Mouse (Mus musculus): ENCODE data around the gene Sox18. TPM values are rescaled to one million over a fixed set of nuclear protein-coding genes. Genes with fewer than 3 reads are reported as not detected.
A peak's percentile ranks its signal among the peaks of the same experiment; 100 is the strongest.

The Sox18 gene
- polyA plus RNA-seq, 1 experiment, result 0.06 TPM

- H3K79me2 ChIP-seq (ENCODE audit: control insufficient read depth, insufficient read depth), result no peaks in the 10 kb centered on the region
- peaks cover 39% of the 10 kb centered on the region for H3K27me3 ChIP-seq (ENCODE audit: control insufficient read depth, insufficient read depth, insufficient read length)
- H3K79me3 ChIP-seq (ENCODE audit: low read depth), result no peaks in the 10 kb centered on the region
- TF ChIP-seq FOSL1 (IDR thresholded peaks at IDR 0.05; ENCODE audit: insufficient read depth, low read length, poor library complexity, severe bottlenecking), result no peak
- no peak for TF ChIP-seq CTCF (IDR thresholded peaks at IDR 0.05; ENCODE audit: control insufficient read depth, insufficient read depth, insufficient read length)
- H3K4me3 ChIP-seq (ENCODE audit: insufficient read depth, poor library complexity, severe bottlenecking), result no peak overlapping the region
- no peak overlapping the region for H3ac ChIP-seq (ENCODE audit: control insufficient read depth, insufficient read length, low read depth)
- H3K36me3 ChIP-seq (ENCODE audit: control insufficient read depth, insufficient read depth), result no peaks in the 10 kb centered on the region
Measured at GRCm38 (mm10) chr2:181670913-181671311, 528 bp downstream of the Sox18 start.

GRCm38 (mm10) chr2:181670285-181670912 lies 1.0 kb downstream of the Sox18 start:
- Histone ChIP-seq H3K4me3 (ENCODE audit: insufficient read depth, poor library complexity, severe bottlenecking) (no peak overlapping the region), H3ac (ENCODE audit: control insufficient read depth, insufficient read length, low read depth) (no peak overlapping the region), H3K36me3 (ENCODE audit: control insufficient read depth, insufficient read depth) (no peaks in the 10 kb centered on the region), H3K79me2 (ENCODE audit: control insufficient read depth, insufficient read depth) (no peaks in the 10 kb centered on the region), H3K79me3 (ENCODE audit: low read depth) (no peaks in the 10 kb centered on the region), H3K27me3 (ENCODE audit: control insufficient read depth, insufficient read depth, insufficient read length) (peaks cover 39% of the 10 kb centered on the region)
- TF ChIP-seq CTCF (IDR thresholded peaks at IDR 0.05; ENCODE audit: control insufficient read depth, insufficient read depth, insufficient read length) (no peak), MAX (IDR thresholded peaks at IDR 0.05) (no peak)

- Histone ChIP-seq H3K27me3 (ENCODE audit: control insufficient read depth, insufficient read depth, insufficient read length) (no peaks in the 10 kb centered on the region), H3K4me3 (ENCODE audit: insufficient read depth, poor library complexity, severe bottlenecking) (no peak overlapping the region), H3K36me3 (ENCODE audit: control insufficient read depth, insufficient read depth) (no peaks in the 10 kb centered on the region), H3ac (ENCODE audit: control insufficient read depth, insufficient read length, low read depth) (no peak overlapping the region), H3K79me3 (ENCODE audit: low read depth) (no peaks in the 10 kb centered on the region), H3K79me2 (ENCODE audit: control insufficient read depth, insufficient read depth) (no peaks in the 10 kb centered on the region)
- no peak for TF ChIP-seq CEBPB (IDR thresholded peaks at IDR 0.05; ENCODE audit: low read depth)
- TF ChIP-seq CTCF (IDR thresholded peaks at IDR 0.05; ENCODE audit: control insufficient read depth, insufficient read depth, insufficient read length), result no peak
- TF ChIP-seq MAX (IDR thresholded peaks at IDR 0.05), result no peak
- TF ChIP-seq MYOD1 (IDR thresholded peaks at IDR 0.05; ENCODE audit: control insufficient read depth, insufficient read length, low read depth), result no peak
Measured at GRCm38 (mm10) chr2:181663298-181663630, 8.2 kb downstream of the Sox18 start.

GRCm38 (mm10) chr2:181662620-181663297 lies 8.7 kb downstream of the Sox18 start:
- Histone ChIP-seq H3ac (ENCODE audit: control insufficient read depth, insufficient read length, low read depth) (no peak overlapping the region), H3K79me2 (ENCODE audit: control insufficient read depth, insufficient read depth) (no peaks in the 10 kb centered on the region), H3K4me3 (ENCODE audit: insufficient read depth, poor library complexity, severe bottlenecking) (no peak overlapping the region), H3K79me3 (ENCODE audit: low read depth) (no peaks in the 10 kb centered on the region), H3K27me3 (ENCODE audit: control insufficient read depth, insufficient read depth, insufficient read length) (no peaks in the 10 kb centered on the region), H3K36me3 (ENCODE audit: control insufficient read depth, insufficient read depth) (no peaks in the 10 kb centered on the region)
- no peak for TF ChIP-seq FOSL1 (IDR thresholded peaks at IDR 0.05; ENCODE audit: insufficient read depth, low read length, poor library complexity, severe bottlenecking)

GRCm38 (mm10) chr2:181659609-181660055 lies 11.8 kb downstream of the Sox18 start:
- Histone ChIP-seq H3K36me3 (ENCODE audit: control insufficient read depth, insufficient read depth) (peaks cover 20% of the 10 kb centered on the region), H3K79me3 (ENCODE audit: low read depth) (no peaks in the 10 kb centered on the region), H3K27me3 (ENCODE audit: control insufficient read depth, insufficient read depth, insufficient read length) (no peaks in the 10 kb centered on the region), H3K4me3 (ENCODE audit: insufficient read depth, poor library complexity, severe bottlenecking) (no peak overlapping the region), H3ac (ENCODE audit: control insufficient read depth, insufficient read length, low read depth) (no peak overlapping the region), H3K79me2 (ENCODE audit: control insufficient read depth, insufficient read depth) (no peaks in the 10 kb centered on the region)
- TF ChIP-seq CEBPB (IDR thresholded peaks at IDR 0.05; ENCODE audit: low read depth), result no peak
- TF ChIP-seq CTCF (IDR thresholded peaks at IDR 0.05; ENCODE audit: control insufficient read depth, insufficient read depth, insufficient read length), result peak; percentile 43
- TF ChIP-seq MYOG (IDR thresholded peaks at IDR 0.05; ENCODE audit: control insufficient read depth, extremely low read depth, insufficient read length), result no peak

GRCm38 (mm10) chr2:181658930-181659555 lies 12.4 kb downstream of the Sox18 start:
- H3ac ChIP-seq (ENCODE audit: control insufficient read depth, insufficient read length, low read depth), result no peak overlapping the region
- TF ChIP-seq MYOD1 (IDR thresholded peaks at IDR 0.05; ENCODE audit: control insufficient read depth, insufficient read length, low read depth) (no peak), CEBPB (IDR thresholded peaks at IDR 0.05; ENCODE audit: low read depth) (no peak), CTCF (IDR thresholded peaks at IDR 0.05; ENCODE audit: control insufficient read depth, insufficient read depth, insufficient read length) (no peak), USF1 (IDR thresholded peaks at IDR 0.05; ENCODE audit: low read depth) (no peak), FOSL1 (IDR thresholded peaks at IDR 0.05; ENCODE audit: insufficient read depth, low read length, poor library complexity, severe bottlenecking) (no peak), MAX (IDR thresholded peaks at IDR 0.05) (no peak), MYOG (IDR thresholded peaks at IDR 0.05; ENCODE audit: control insufficient read depth, extremely low read depth, insufficient read length) (no peak)
- H3K27me3 ChIP-seq (ENCODE audit: control insufficient read depth, insufficient read depth, insufficient read length), result no peaks in the 10 kb centered on the region
- no peaks in the 10 kb centered on the region for H3K79me2 ChIP-seq (ENCODE audit: control insufficient read depth, insufficient read depth)
- peaks cover 21% of the 10 kb centered on the region for H3K36me3 ChIP-seq (ENCODE audit: control insufficient read depth, insufficient read depth)
- H3K79me3 ChIP-seq (ENCODE audit: low read depth), result no peaks in the 10 kb centered on the region
- H3K4me3 ChIP-seq (ENCODE audit: insufficient read depth, poor library complexity, severe bottlenecking), result no peak overlapping the region

Data from C2C12 (cell line).